Mouse (Mus musculus) MEL (cell line): ENCODE results near the gene Abcc9. TPM values are rescaled to one million over a fixed set of nuclear protein-coding genes. Genes with fewer than 3 reads are reported as not detected.

Experiments used
- DNase-seq: peaks from one replicate; pipeline ENCODE4 v3.0.0; 2011; ENCODE audit warnings: low read depth, low spot score
- H3K27ac ChIP-seq: 2 replicates; pipeline ENCODE4 v1.5.1; 2012; ENCODE audit warnings: low read depth, mild to moderate bottlenecking, control low read depth, low read length, moderate library complexity; ENCODE audit not compliant: control insufficient read depth
- H3K27me3 ChIP-seq, 2 experiments: fragments of 150-350 bp in 1 of 2; sonication (generic) in 1 of 2; 2 replicates each; pipeline ENCODE4 v1.6.1; 2012; ENCODE audit warnings: low read length in 2 of 2, mild to moderate bottlenecking in 2 of 2, improper control_type of control experiment in 1 of 2, moderate library complexity in 1 of 2; ENCODE audit not compliant: insufficient read depth in 2 of 2, control insufficient read depth in 1 of 2
- H3K36me3 ChIP-seq, 2 experiments: 2 replicates each; pipeline ENCODE4 v1.6.1; 2012 to 2014; ENCODE audit warnings: low read length in 2 of 2, improper control_type of control experiment in 1 of 2, inconsistent platforms in 1 of 2, mild to moderate bottlenecking in 1 of 2; ENCODE audit not compliant: insufficient read depth in 2 of 2, control insufficient read depth in 1 of 2
- H3K4me1 ChIP-seq, 2 experiments: fragments of 150-350 bp in 1 of 2; sonication (generic) in 1 of 2; 2 replicates each; pipeline ENCODE4 v1.6.1; 2012; ENCODE audit warnings: low read length in 2 of 2, improper control_type of control experiment in 1 of 2, mild to moderate bottlenecking in 1 of 2; ENCODE audit not compliant: insufficient read depth in 2 of 2, control insufficient read depth in 1 of 2
- H3K4me3 ChIP-seq, 2 experiments: fragments of 150-350 bp in 1 of 2; sonication (generic) in 1 of 2; 2 replicates each; pipeline ENCODE4 v1.5.1; 2012; ENCODE audit warnings: low read depth in 2 of 2, low read length in 2 of 2, mild to moderate bottlenecking in 2 of 2, moderate library complexity in 2 of 2, control low read depth in 1 of 2, improper control_type of control experiment in 1 of 2; ENCODE audit not compliant: control insufficient read depth in 1 of 2, insufficient read depth in 1 of 2
- H3K79me2 ChIP-seq: 2 replicates; pipeline ENCODE4 v1.6.1; 2012; ENCODE audit warnings: mild to moderate bottlenecking, low read length, moderate library complexity; ENCODE audit not compliant: control insufficient read depth, poor library complexity, insufficient read depth
- H3K9ac ChIP-seq: 2 replicates; pipeline ENCODE4 v1.6.1; 2012; ENCODE audit warnings: low read depth, mild to moderate bottlenecking, control low read depth, low read length, moderate library complexity; ENCODE audit not compliant: control insufficient read depth, poor library complexity, severe bottlenecking
- H3K9me3 ChIP-seq: fragments of 150-350 bp; sonication (generic); replicated peaks from 2 replicates; pipeline ENCODE4 v1.6.1; 2012; ENCODE audit warnings: mild to moderate bottlenecking, low read length, improper control_type of control experiment, moderate library complexity; ENCODE audit not compliant: insufficient read depth
- BHLHE40 ChIP-seq: IDR thresholded peaks from 2 replicates; pipeline ENCODE4 v1.6.1; 2012; ENCODE audit warnings: low read depth, mild to moderate bottlenecking, inconsistent platforms, low read length, improper control_type of control experiment, borderline replicate concordance
- CHD2 ChIP-seq: IDR thresholded peaks from 2 replicates; pipeline ENCODE4 v1.6.1; 2011; ENCODE audit warnings: low read length, improper control_type of control experiment
- E2F4 ChIP-seq: IDR thresholded peaks from 2 replicates; pipeline ENCODE4 v1.6.1; 2011; ENCODE audit warnings: low read depth, low read length, improper control_type of control experiment, borderline replicate concordance
- EP300 ChIP-seq, 2 experiments: IDR thresholded peaks; 2 replicates each; pipeline ENCODE4 v1.6.1; 2011; ENCODE audit warnings: improper control_type of control experiment in 2 of 2, low read length in 2 of 2, low read depth in 1 of 2, mild to moderate bottlenecking in 1 of 2
- GATA1 ChIP-seq: IDR thresholded peaks from 2 replicates; pipeline ENCODE4 v1.6.1; 2011; ENCODE audit warnings: low read depth, low read length, improper control_type of control experiment
- HCFC1 ChIP-seq: IDR thresholded peaks from 2 replicates; pipeline ENCODE4 v1.6.1; 2012; ENCODE audit warnings: low read depth, mild to moderate bottlenecking, inconsistent platforms, low read length, improper control_type of control experiment, moderate library complexity
- KAT2A ChIP-seq: conservative IDR thresholded peaks from 2 replicates; pipeline ENCODE4 v1.6.1; 2012; ENCODE audit warnings: low read depth, low read length, improper control_type of control experiment, inconsistent platforms
- MAFK ChIP-seq: IDR thresholded peaks from 2 replicates; pipeline ENCODE4 v1.6.1; 2011; ENCODE audit warnings: low read depth, mild to moderate bottlenecking, low read length, improper control_type of control experiment, borderline replicate concordance
- MAX ChIP-seq: IDR thresholded peaks from 2 replicates; pipeline ENCODE4 v1.6.1; 2011; ENCODE audit warnings: low read length, improper control_type of control experiment
- MAZ ChIP-seq: IDR thresholded peaks from 2 replicates; pipeline ENCODE4 v1.6.1; 2012; ENCODE audit warnings: low read depth, mild to moderate bottlenecking, inconsistent platforms, low read length, improper control_type of control experiment
- MEF2A ChIP-seq: IDR thresholded peaks from 2 replicates; pipeline ENCODE4 v1.6.1; 2014; ENCODE audit warnings: low read depth, mild to moderate bottlenecking, inconsistent platforms, low read length, improper control_type of control experiment; ENCODE audit not compliant: poor library complexity, insufficient replicate concordance, severe bottlenecking; ENCODE audit errors: extremely low read depth
- MYC ChIP-seq: IDR thresholded peaks from 2 replicates; pipeline ENCODE4 v1.6.1; 2011; ENCODE audit warnings: low read depth, mild to moderate bottlenecking, low read length, improper control_type of control experiment, moderate library complexity
- NELFE ChIP-seq: IDR thresholded peaks from 2 replicates; pipeline ENCODE4 v1.6.1; 2011; ENCODE audit warnings: low read depth, low read length, improper control_type of control experiment
- NRF1 ChIP-seq: IDR thresholded peaks from 2 replicates; pipeline ENCODE4 v1.6.1; 2014; ENCODE audit warnings: low read depth, mild to moderate bottlenecking, inconsistent platforms, low read length, improper control_type of control experiment, moderate library complexity; ENCODE audit not compliant: poor library complexity, insufficient read depth, severe bottlenecking
- POLR2AphosphoS5 ChIP-seq: IDR thresholded peaks from 2 replicates; pipeline ENCODE4 v1.6.1; 2012; ENCODE audit warnings: low read depth, borderline replicate concordance, mild to moderate bottlenecking, inconsistent platforms, low read length, moderate library complexity, mixed read lengths
- RAD21 ChIP-seq: IDR thresholded peaks from 2 replicates; pipeline ENCODE4 v1.6.1; 2011; ENCODE audit warnings: mild to moderate bottlenecking, low read depth, low read length, improper control_type of control experiment
- SIN3A ChIP-seq: IDR thresholded peaks from 2 replicates; pipeline ENCODE4 v1.6.1; 2012; ENCODE audit warnings: low read length, improper control_type of control experiment, inconsistent platforms
- SMC3 ChIP-seq: IDR thresholded peaks from 2 replicates; pipeline ENCODE4 v1.6.1; 2011; ENCODE audit warnings: low read depth, low read length, improper control_type of control experiment
- TAL1 ChIP-seq: IDR thresholded peaks from 2 replicates; pipeline ENCODE4 v1.6.1; 2012; ENCODE audit warnings: mild to moderate bottlenecking, inconsistent platforms, low read length, moderate library complexity, mixed read lengths
- TBP ChIP-seq: IDR thresholded peaks from 2 replicates; pipeline ENCODE4 v1.8.0; 2011; ENCODE audit warnings: low read depth, low read length, improper control_type of control experiment
- TCF12 ChIP-seq: IDR thresholded peaks from 2 replicates; pipeline ENCODE4 v1.6.1; 2014; ENCODE audit warnings: low read depth, mild to moderate bottlenecking, inconsistent platforms, low read length, improper control_type of control experiment, moderate library complexity
- USF1 ChIP-seq: IDR thresholded peaks from 2 replicates; pipeline ENCODE4 v1.6.1; 2014; ENCODE audit warnings: low read depth, mild to moderate bottlenecking, inconsistent platforms, low read length, improper control_type of control experiment, moderate library complexity
- USF2 ChIP-seq, 2 experiments: IDR thresholded peaks; 2 replicates each; pipeline ENCODE4 v1.6.1; 2011 to 2012; ENCODE audit warnings: improper control_type of control experiment in 2 of 2, low read length in 2 of 2, borderline replicate concordance in 1 of 2, inconsistent platforms in 1 of 2, low read depth in 1 of 2, mild to moderate bottlenecking in 1 of 2; ENCODE audit not compliant: insufficient read depth in 1 of 2
- ZC3H11A ChIP-seq: IDR thresholded peaks from 2 replicates; pipeline ENCODE4 v1.6.1; 2012; ENCODE audit warnings: low read depth, mild to moderate bottlenecking, inconsistent platforms, low read length, improper control_type of control experiment
- ZMIZ1 ChIP-seq: IDR thresholded peaks from 2 replicates; pipeline ENCODE4 v1.6.1; 2012; ENCODE audit warnings: low read depth, mild to moderate bottlenecking, inconsistent platforms, low read length, improper control_type of control experiment, moderate library complexity
- ZNF384 ChIP-seq: IDR thresholded peaks from 2 replicates; pipeline ENCODE4 v1.6.1; 2012; ENCODE audit warnings: low read depth, mild to moderate bottlenecking, inconsistent platforms, low read length, improper control_type of control experiment
- polyA plus RNA-seq, 2 experiments: library from polyadenylated mRNA; stranded (reverse) in 1 of 2; unstranded in 1 of 2; fragments of >175 nt in 1 of 2; fragments of >200 nt in 1 of 2; gene quantifications; 2 replicates each; pipeline versions ENCODE4 v1.2.1 to v1.2.4; 2012; ENCODE audit warnings: low replicate concordance in 2 of 2, low read depth in 1 of 2; ENCODE audit not compliant: insufficient read length in 2 of 2, insufficient read depth in 1 of 2, missing spikeins in 1 of 2
- total RNA-seq: library from RNA; depleted of rRNA; stranded (reverse); fragments of 300-350 nt; gene quantifications from 2 replicates; pipeline ENCODE4 v1.2.3, GENCODE M21; 2012

The Abcc9 gene
- total and polyA plus RNA-seq, 3 experiments: not detected

DNA sequence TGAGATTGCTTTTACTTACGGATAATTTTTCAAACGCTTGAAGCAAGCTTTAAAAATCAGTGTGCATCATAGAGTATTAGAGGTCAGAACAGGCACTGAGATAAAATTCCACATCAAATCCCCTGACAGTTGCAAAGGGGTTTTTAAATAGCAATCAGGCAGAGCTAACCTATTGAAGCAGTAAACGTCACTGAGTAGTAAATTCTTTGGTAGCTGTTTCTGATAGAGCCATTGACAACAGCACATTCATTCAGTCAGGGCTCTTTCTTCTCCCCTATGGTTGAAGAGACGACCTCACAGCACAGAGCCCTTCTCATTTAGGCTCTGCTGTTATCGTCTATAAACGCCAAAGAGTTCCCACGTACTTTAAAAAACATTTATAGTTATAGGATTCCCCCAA is 95.0 kb downstream of the Abcc9 start:
- Histone ChIP-seq H3K36me3 (no peaks in the 10 kb centered on the region), H3K27me3 (no peaks in the 10 kb centered on the region), H3K4me1 (no peaks in the 10 kb centered on the region), H3K4me3 (no peak overlapping the region), H3K9me3 (no peaks in the 10 kb centered on the region), H3K79me2 (no peaks in the 10 kb centered on the region), H3K9ac (no peak overlapping the region), H3K27ac (no peak overlapping the region)
- no peak for DNase-seq
- TF ChIP-seq KAT2A (no peak), USF2 (IDR thresholded peaks at IDR 0.05; ENCODE audit: borderline replicate concordance in 1 of 2, insufficient read depth in 1 of 2, low read depth in 1 of 2, low read length in 2 of 2) (no peak), E2F4 (no peak), NRF1 (no peak), GATA1 (no peak), USF1 (no peak), POLR2AphosphoS5 (no peak), BHLHE40 (no peak), MAX (no peak), SMC3 (no peak), CHD2 (no peak), TAL1 (no peak), TBP (no peak), MAFK (no peak), MYC (no peak), TCF12 (no peak), ZMIZ1 (no peak), MEF2A (no peak), RAD21 (no peak), SIN3A (no peak)

DNA sequence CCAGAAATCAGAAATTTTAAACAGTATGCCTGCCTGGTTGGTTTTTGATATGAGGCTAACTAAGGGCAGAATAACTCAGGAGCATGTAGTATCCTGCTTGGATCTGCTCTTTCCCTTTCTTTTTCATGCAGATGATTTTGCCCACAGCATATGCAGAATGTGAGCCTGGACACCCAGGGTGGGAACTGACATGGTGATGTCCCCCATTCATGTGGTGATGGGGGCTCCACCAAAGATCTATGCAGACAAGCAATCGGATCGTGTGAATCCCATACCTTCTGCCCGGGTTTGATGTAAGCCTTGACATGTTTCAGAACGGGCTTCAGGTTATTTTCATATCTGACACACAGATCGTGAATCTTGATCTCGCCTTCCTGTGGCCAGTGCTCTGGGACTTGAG is 99.3 kb downstream of the Abcc9 start:
- no peaks in the 10 kb centered on the region for H3K27me3 ChIP-seq
- H3K79me2 ChIP-seq: no peaks in the 10 kb centered on the region
- DNase-seq: no peak
- no peaks in the 10 kb centered on the region for H3K36me3 ChIP-seq
- no peaks in the 10 kb centered on the region for H3K9me3 ChIP-seq
- H3K9ac ChIP-seq: no peak overlapping the region
- TF ChIP-seq SMC3: no peak
- no peak for TF ChIP-seq USF2 (IDR thresholded peaks at IDR 0.05; ENCODE audit: borderline replicate concordance in 1 of 2, insufficient read depth in 1 of 2, low read depth in 1 of 2, low read length in 2 of 2)
- no peak for TF ChIP-seq EP300 (IDR thresholded peaks at IDR 0.05; ENCODE audit: low read depth in 1 of 2, low read length in 2 of 2)
- no peak for TF ChIP-seq ZC3H11A
- no peak for TF ChIP-seq MAZ
- TF ChIP-seq TCF12: no peak
- TF ChIP-seq ZNF384: no peak
- no peak for TF ChIP-seq TBP
- TF ChIP-seq SIN3A: no peak
- no peak for TF ChIP-seq KAT2A
- no peak for TF ChIP-seq HCFC1
- no peak for TF ChIP-seq NELFE
- TF ChIP-seq, all 39 proteins: peak for 0
- no peak overlapping the region for H3K4me3 ChIP-seq
- no peak overlapping the region for H3K27ac ChIP-seq
- H3K4me1 ChIP-seq: no peaks in the 10 kb centered on the region
